Mouse (Mus musculus): ENCODE measurements at regions not wholly inside any gene's neighbourhood (a gene's known extent, or its start where the extent isn't known, plus 50 kb on each side); places are given as distances from the start of the nearest gene placed in this dataset.

- TF ChIP-seq GATA1 (IDR thresholded peaks at IDR 0.05; ENCODE audit: borderline replicate concordance, low read length) (no peak), FLI1 (IDR thresholded peaks at IDR 0.05; ENCODE audit: low read length) (no peak)
Observed at GRCm38 (mm10) chr10:96519411-96519810, 97.4 kb upstream of the Btg1 start.

All from megakaryocyte, embryonic 14.5 days (primary cell).